Mouse (Mus musculus) lung, embryonic 14.5 days (tissue): ENCODE measurements around the gene Syce1. TPM values are rescaled to one million over a fixed set of nuclear protein-coding genes. Genes with fewer than 3 reads are reported as not detected.
"Not testable (repeated sequence)": the region's sequence is repeated elsewhere in the genome, so short reads cannot be mapped to it uniquely, and the experiment has no call there.

Source experiments
- ATAC-seq: fragments of 200-750 bp; cut with Nextera tagmentation; 2 replicates; pipeline ENCODE4 v1.8.0; 2017; ENCODE audit warnings: mild to moderate bottlenecking, moderate TSS enrichment, moderate library complexity; ENCODE audit not compliant: insufficient read depth
- DNase-seq: peaks from one replicate; pipeline ENCODE4 v3.0.0-alpha.2; 2015
- H3K27ac ChIP-seq: fragments of 300-500 bp; sonication (generic); 2 replicates; pipeline ENCODE4 v1.5.1; 2014; ENCODE audit warnings: low read depth, mild to moderate bottlenecking, moderate library complexity
- H3K27me3 ChIP-seq: fragments of 300-500 bp; sonication (generic); 2 replicates; pipeline ENCODE4 v1.6.1; 2014; ENCODE audit warnings: low read length, control low read depth; ENCODE audit not compliant: insufficient read depth
- H3K36me3 ChIP-seq: fragments of 300-500 bp; sonication (generic); 2 replicates; pipeline ENCODE4 v1.6.1; 2014; ENCODE audit warnings: control low read depth; ENCODE audit not compliant: insufficient read depth
- H3K4me1 ChIP-seq: fragments of 300-500 bp; sonication (generic); 2 replicates; pipeline ENCODE4 v1.6.1; 2014; ENCODE audit warnings: antibody characterized with exemption, control low read depth; ENCODE audit not compliant: insufficient read depth
- H3K4me2 ChIP-seq: fragments of 300-500 bp; sonication (generic); 2 replicates; pipeline ENCODE4 v1.6.1; 2014; ENCODE audit warnings: mild to moderate bottlenecking
- H3K4me3 ChIP-seq: fragments of 300-500 bp; sonication (generic); 2 replicates; pipeline ENCODE4 v1.5.1; 2014; ENCODE audit warnings: low read depth, low read length
- H3K9ac ChIP-seq: fragments of 300-500 bp; sonication (generic); 2 replicates; pipeline ENCODE4 v1.6.1; 2014
- H3K9me3 ChIP-seq: fragments of 300-500 bp; sonication (generic); 2 replicates; pipeline ENCODE4 v1.6.1; 2016; ENCODE audit warnings: low read depth, low read length, control low read depth
- CTCF ChIP-seq: IDR thresholded peaks from 2 replicates; pipeline ENCODE4 v1.5.1; 2016; ENCODE audit warnings: antibody characterized with exemption, low read depth
- WGBS: fragments of 180-500 bp; shearing (Covaris S2); extraction: QIAGEN DNeasy Blood & Tissue Kit; methylation state at CpG from one replicate; pipeline ENCODE4 v1.1.7; 2014; 5-methylcytosine and 5-hydroxymethylcytosine counted together
- polyA plus RNA-seq: library from polyadenylated mRNA; unstranded; fragments of >200 nt; fragmentation: Nextera tagmentation; extraction: Ambion mirVana; gene quantifications from 2 replicates; pipeline ENCODE4 v1.2.1, GENCODE M21; 2014

Syce1 gene
- polyA plus RNA-seq, 1 experiment from 2014 or later = not detected

DNA sequence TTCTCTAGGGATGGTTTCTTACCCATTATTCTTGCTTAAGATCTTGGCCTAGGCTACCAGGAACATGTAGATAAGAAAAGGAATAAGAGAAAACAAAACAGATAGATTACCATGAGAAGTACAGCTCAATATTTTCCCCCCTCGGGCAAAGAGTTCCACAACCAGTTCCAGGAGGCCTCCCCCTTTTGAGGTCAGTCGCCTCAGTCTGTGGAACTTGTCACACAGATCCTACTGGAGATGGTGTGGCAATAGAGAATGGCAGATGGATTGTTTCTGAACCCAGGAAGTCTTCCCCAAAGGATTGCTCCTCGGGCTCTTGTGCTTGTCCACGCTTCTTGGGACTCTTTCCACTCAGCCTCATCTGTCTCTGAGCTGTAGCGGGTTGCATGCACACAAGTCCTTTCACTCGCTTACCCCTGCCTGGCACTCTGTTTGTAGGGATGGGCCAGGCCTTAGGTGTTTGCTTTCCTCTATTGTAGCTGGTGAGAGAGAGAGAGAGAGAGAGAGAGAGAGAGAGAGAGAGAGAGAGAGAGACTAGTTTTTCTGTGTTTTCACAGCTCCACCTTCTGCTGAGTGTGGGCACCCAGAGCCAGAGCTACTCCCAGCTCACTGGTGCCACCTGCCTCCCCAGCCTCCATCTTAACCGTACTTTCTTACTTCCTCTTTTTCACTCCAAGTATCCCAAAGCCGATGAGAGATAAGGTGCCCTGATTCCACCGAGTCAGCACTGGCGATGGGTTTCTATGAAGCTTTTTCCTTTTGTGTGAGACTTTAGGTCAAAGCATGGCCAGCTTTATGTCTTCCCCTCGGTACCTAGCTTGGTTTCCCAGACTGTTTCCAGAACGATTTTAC lies 21.5 kb downstream of the Syce1 start:
- Histone ChIP-seq H3K9ac (no peak overlapping the region), H3K36me3 (no peaks in the 10 kb centered on the region), H3K4me3 (no peak overlapping the region), H3K4me1 (no peaks in the 10 kb centered on the region), H3K4me2 (no peak overlapping the region), H3K27ac (no peak overlapping the region), H3K27me3 (no peaks in the 10 kb centered on the region), H3K9me3 (no peaks in the 10 kb centered on the region)
- no peak for TF ChIP-seq CTCF
- no peak for DNase-seq
- ATAC-seq = no peak
- 63% methylated on average over 12 of the region's 12 CpGs for WGBS

DNA sequence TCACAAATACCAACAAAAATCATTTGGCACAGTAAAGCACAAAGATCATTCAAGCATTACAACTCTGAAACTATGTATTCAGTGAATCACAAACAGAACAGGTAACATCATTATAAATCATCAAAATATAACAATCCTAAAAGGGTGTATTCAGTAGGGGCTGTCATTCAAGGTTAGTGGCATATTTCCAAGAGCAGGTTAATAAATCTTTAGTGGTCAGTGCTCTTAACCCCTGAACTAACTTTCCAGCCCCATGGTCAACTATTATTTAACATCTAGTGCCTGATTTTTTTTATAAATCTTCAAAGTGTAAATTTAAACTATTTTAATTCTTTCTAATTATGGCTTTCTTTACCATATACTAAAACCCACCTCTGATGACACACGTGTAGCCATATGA lies 22.3 kb downstream of the Syce1 start:
- H3K36me3 ChIP-seq, H3K4me1 ChIP-seq, H3K9ac ChIP-seq, DNase-seq, H3K4me3 ChIP-seq, H3K9me3 ChIP-seq, ATAC-seq, H3K27ac ChIP-seq, H3K27me3 ChIP-seq, H3K4me2 ChIP-seq: not testable (repeated sequence)
- WGBS = 63% methylated on average over 1 of the region's 1 CpGs

DNA sequence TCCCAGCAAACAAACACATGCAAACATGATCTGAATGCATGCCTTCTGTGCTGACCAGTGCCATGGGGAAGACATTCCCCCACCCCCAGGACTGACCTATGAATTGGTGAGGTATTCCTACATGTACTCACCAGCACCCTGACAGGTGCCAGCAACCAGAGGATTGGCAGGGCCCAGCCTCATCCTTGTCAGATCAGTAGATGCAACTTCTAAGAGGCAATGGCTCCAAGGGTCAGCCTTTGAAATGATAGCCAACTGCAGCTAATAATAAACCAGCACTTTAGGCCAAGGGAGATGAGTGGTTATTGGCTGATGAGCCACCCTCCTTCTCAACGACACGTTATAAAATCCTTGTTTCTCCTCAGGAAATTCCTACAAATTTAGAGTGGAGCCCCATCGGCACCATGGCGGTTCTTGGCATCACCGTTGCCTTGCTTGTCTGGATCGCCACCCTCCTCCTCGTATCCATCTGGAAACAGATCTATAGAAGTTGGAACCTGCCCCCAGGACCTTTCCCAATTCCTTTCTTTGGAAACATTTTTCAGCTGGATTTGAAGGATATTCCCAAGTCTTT lies 24.1 kb downstream of the Syce1 start, which contains the start of gene Cyp2e1:
TSS of gene Cyp2e1 (plus strand) at position 293 of the 574 bp plus-strand sequence.
- no peak within 1 kb of the TSS for H3K4me3 ChIP-seq
- H3K9me3 ChIP-seq = no peaks in the 10 kb centered on the region
- ATAC-seq (no peak), DNase-seq (no peak)
- no peaks in the 10 kb centered on the region for H3K36me3 ChIP-seq
- H3K27ac ChIP-seq = no peak within 1 kb of the TSS
- no peak for TF ChIP-seq CTCF
- no peaks in the 10 kb centered on the region for H3K4me1 ChIP-seq
- H3K27me3 ChIP-seq = no peaks in the 10 kb centered on the region
- H3K9ac ChIP-seq = no peak within 1 kb of the TSS
- H3K4me2 ChIP-seq = no peak within 1 kb of the TSS
- 84% methylated on average over 7 of the region's 7 CpGs for WGBS

DNA sequence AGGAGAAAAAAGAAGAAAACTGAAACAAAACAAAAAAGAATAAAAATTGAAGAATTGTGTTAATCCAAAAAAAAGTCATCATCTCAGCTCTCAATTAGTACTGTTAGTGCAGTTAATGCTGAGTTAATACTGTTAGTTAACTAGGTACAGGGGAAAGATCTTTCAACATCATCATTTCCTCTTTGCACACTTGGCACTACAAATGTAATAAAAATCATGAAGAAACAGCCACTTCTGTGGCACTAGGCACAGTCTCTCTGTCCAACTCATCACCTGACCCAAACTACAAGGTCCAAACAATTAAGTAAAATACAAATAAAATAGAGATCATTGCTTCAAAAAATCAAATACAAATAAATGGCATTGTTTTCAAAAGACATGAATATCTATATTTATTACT lies 27.0 kb downstream of the Syce1 start:
- ATAC-seq = no peak
- no peaks in the 10 kb centered on the region for H3K27me3 ChIP-seq

DNA sequence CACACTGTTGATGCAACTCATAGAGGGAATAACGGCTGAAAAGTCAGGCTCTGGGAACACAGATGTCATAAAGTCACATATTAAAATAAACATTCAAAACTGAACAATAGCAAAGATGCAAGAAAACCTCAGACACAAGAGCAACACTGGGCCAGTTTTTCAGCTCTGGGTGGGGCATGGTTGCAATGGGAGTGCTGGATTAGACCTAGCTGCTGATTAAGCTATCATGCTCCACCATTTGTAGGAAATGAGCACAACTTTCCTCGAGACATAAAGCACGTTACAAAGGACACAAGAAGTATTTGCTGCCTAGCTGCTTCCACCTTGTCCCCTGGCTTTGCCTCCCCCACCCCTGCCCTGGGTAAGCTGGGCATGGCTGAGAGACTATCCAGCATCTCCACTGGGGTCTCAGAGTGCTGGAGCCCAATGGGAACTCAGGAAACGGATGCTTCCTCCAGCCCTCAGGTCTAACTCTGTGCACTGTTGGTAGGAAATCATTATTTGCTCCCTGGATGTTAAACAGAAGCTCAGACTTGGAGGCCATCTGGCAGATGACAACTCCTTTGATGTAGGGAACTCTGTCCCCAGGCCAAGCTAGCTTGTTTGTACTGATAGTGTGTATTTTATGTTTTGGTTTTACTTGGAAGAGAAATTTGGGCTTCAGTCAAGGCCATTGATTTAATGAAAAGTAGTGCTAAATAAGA lies 31.3 kb downstream of the Syce1 start:
- peak; percentile 76; the same call in 1 of the 2 replicates for ATAC-seq
- no peak for TF ChIP-seq CTCF
- WGBS = 56% methylated on average over 4 of the region's 4 CpGs

More for the DNA sequence above, 27.0 kb downstream of the Syce1 start:
- no peak for TF ChIP-seq CTCF
- no peak overlapping the region for H3K4me2 ChIP-seq
- H3K9ac ChIP-seq = no peak overlapping the region
- no peaks in the 10 kb centered on the region for H3K4me1 ChIP-seq
- no peak for DNase-seq
- no peaks in the 10 kb centered on the region for H3K36me3 ChIP-seq
- H3K9me3 ChIP-seq = no peaks in the 10 kb centered on the region
- H3K27ac ChIP-seq = no peak overlapping the region
- no peak overlapping the region for H3K4me3 ChIP-seq

DNA sequence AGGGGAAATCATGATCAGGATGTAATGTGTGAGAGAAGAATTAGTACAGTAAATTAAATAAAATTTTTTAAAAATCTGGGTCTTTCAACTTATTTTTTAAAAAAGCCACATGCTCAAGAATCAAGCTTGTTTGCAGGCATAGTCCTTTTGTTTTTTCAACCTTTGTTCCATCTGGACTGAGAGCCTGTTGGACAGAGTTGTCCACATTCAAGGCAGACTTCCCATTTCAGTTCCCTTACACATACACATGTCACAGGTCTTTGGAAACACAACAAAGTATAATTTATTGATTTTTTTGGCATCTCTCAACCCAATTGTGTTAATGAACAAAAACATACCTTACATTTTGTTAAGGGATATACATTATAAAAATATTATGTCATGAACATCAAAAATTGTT lies 33.1 kb downstream of the Syce1 start:
- Histone ChIP-seq H3K9me3 (no peaks in the 10 kb centered on the region; the same call in 1 of the 2 replicates), H3K4me2 (no peak overlapping the region), H3K4me3 (no peak overlapping the region), H3K27me3 (no peaks in the 10 kb centered on the region), H3K36me3 (no peaks in the 10 kb centered on the region), H3K9ac (no peak overlapping the region), H3K27ac (no peak overlapping the region), H3K4me1 (no peaks in the 10 kb centered on the region)
- ATAC-seq (no peak), DNase-seq (no peak)
- no peak for TF ChIP-seq CTCF

More for the DNA sequence above, 31.3 kb downstream of the Syce1 start:
- H3K4me1 ChIP-seq = no peaks in the 10 kb centered on the region
- no peaks in the 10 kb centered on the region for H3K36me3 ChIP-seq
- H3K4me3 ChIP-seq = no peak overlapping the region
- no peaks in the 10 kb centered on the region for H3K27me3 ChIP-seq
- peak; percentile 43 for DNase-seq
- no peak overlapping the region for H3K9ac ChIP-seq
- H3K9me3 ChIP-seq = no peaks in the 10 kb centered on the region; the same call in 1 of the 2 replicates
- no peak overlapping the region for H3K4me2 ChIP-seq
- H3K27ac ChIP-seq = no peak overlapping the region; the same call in 1 of the 2 replicates

DNA sequence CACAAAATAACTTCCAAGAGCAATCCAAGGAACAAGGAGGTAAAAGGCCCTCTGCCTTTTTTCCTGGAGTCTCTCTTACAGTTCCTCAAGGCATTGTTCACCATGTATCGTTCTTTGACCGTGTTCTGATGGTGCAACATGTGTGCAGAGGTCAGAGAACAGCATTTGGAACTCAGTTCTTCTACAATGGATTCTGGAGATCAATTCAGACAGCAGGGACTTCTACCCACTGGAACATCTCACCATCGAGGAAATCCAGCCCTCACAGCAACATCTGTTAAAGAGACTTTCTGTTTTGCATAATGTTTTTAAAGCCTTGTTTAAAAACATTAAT lies 38.9 kb downstream of the Syce1 start:
- no peak overlapping the region for H3K27ac ChIP-seq
- no peaks in the 10 kb centered on the region for H3K27me3 ChIP-seq
- no peaks in the 10 kb centered on the region for H3K4me1 ChIP-seq
- no peaks in the 10 kb centered on the region for H3K36me3 ChIP-seq
- TF ChIP-seq CTCF = no peak
- 80% methylated on average over 3 of the region's 3 CpGs for WGBS
- no peak overlapping the region for H3K9ac ChIP-seq
- no peak for DNase-seq
- no peak overlapping the region for H3K4me3 ChIP-seq
- no peak overlapping the region for H3K4me2 ChIP-seq
- no peak for ATAC-seq
- no peaks in the 10 kb centered on the region for H3K9me3 ChIP-seq
